Comparison of ENCODE assay signal across 21 mouse cellular contexts in genomic region chr14:30324994-30325393, GRCm38 (mm10).
DNase-seq lines count a peak whose midpoint lies in the region; ATAC-seq and TF ChIP-seq lines count a peak whose summit lies in the region.
"Had no signal": no experiment of that assay in that cellular context is flagged by ENCODE, and none has a peak within 500 bp of the region (broad histone marks: within the 10 kb centered on the region; RNA-seq: fewer than 3 reads in every experiment).

No protein-coding gene starts in this region.

- H3K4me3 ChIP-seq in lung, adult 2 months (replicated peaks; ENCODE audit: extremely low read depth, low read depth, low read length) = no peak overlapping the region
- H3K4me3 ChIP-seq in heart, postnatal 0 days (ENCODE audit: low read depth, low read length) = no peak overlapping the region
- no peak overlapping the region for H3K4me3 ChIP-seq in stomach, postnatal 0 days (ENCODE audit: low read depth, low read length)
- H3K4me3 ChIP-seq: forebrain, embryonic 10.5 days; midbrain, embryonic 10.5 days; stomach, embryonic 15.5 days had no signal

- no peak overlapping the region for H3K9ac ChIP-seq in heart, postnatal 0 days (replicated peaks; ENCODE audit: low read depth, low read length)
- H3K9ac ChIP-seq in stomach, postnatal 0 days (ENCODE audit: low read length) = no peak overlapping the region
- H3K9ac ChIP-seq: hindbrain, embryonic 14.5 days; stomach, embryonic 15.5 days had no signal

- no peak for TF ChIP-seq EP300 in heart, postnatal 0 days (IDR thresholded peaks at IDR 0.05; ENCODE audit: low read depth)
- no peak for TF ChIP-seq EP300 in stomach, postnatal 0 days (optimal IDR thresholded peaks at IDR 0.05)

- WGBS in lung, adult 2 months = 65% methylated on average over 5 of the region's 5 CpGs
- 59% methylated on average over 5 of the region's 5 CpGs for WGBS in heart, postnatal 0 days
- 60% methylated on average over 5 of the region's 5 CpGs for WGBS in stomach, postnatal 0 days

- no peaks in the 10 kb centered on the region for H3K9me3 ChIP-seq in heart, postnatal 0 days (replicated peaks; ENCODE audit: control insufficient read depth, low read length)
- no peaks in the 10 kb centered on the region for H3K9me3 ChIP-seq in stomach, postnatal 0 days (ENCODE audit: control insufficient read depth, low read length)
- H3K9me3 ChIP-seq: forebrain, embryonic 10.5 days; midbrain, embryonic 10.5 days; stomach, embryonic 15.5 days had no signal

- no peak for TF ChIP-seq CTCF in lung, adult 2 months (IDR thresholded peaks at IDR 0.05; ENCODE audit: insufficient read depth, low read length)
- no peak for TF ChIP-seq CTCF in heart, postnatal 0 days (IDR thresholded peaks at IDR 0.05; ENCODE audit: low read depth)
- TF ChIP-seq CTCF in stomach, postnatal 0 days (IDR thresholded peaks at IDR 0.05; ENCODE audit: low read depth) = no peak

- no peaks in the 10 kb centered on the region for H3K36me3 ChIP-seq in heart, postnatal 0 days (replicated peaks; ENCODE audit: control insufficient read depth, insufficient read depth, low read length)
- H3K36me3 ChIP-seq in stomach, postnatal 0 days (ENCODE audit: control insufficient read depth, insufficient read depth, low read length) = no peaks in the 10 kb centered on the region
- H3K36me3 ChIP-seq: forebrain, embryonic 10.5 days; midbrain, embryonic 10.5 days; stomach, embryonic 15.5 days had no signal

- no peaks in the 10 kb centered on the region for H3K27me3 ChIP-seq in heart, postnatal 0 days (ENCODE audit: control insufficient read depth, insufficient read depth, low read length)
- H3K27me3 ChIP-seq in stomach, postnatal 0 days (ENCODE audit: control insufficient read depth, insufficient read depth, low read length) = no peaks in the 10 kb centered on the region
- H3K27me3 ChIP-seq: stomach, embryonic 15.5 days had no signal

- no peaks in the 10 kb centered on the region for H3K4me1 ChIP-seq in lung, adult 2 months (ENCODE audit: control insufficient read depth, insufficient read depth, low read length)
- H3K4me1 ChIP-seq in heart, postnatal 0 days (ENCODE audit: control insufficient read depth, insufficient read depth) = peaks cover 3% of the 10 kb centered on the region; the same call in 1 of the 2 replicates
- peaks cover 2% of the 10 kb centered on the region; the same call in 1 of the 2 replicates for H3K4me1 ChIP-seq in stomach, postnatal 0 days (replicated peaks; ENCODE audit: control insufficient read depth, insufficient read depth)

- no peak overlapping the region for H3K27ac ChIP-seq in heart, postnatal 0 days (ENCODE audit: low read depth)
- H3K27ac ChIP-seq in stomach, postnatal 0 days (replicated peaks) = no peak overlapping the region
- H3K27ac ChIP-seq: forebrain, embryonic 10.5 days; hindbrain, embryonic 14.5 days; midbrain, embryonic 10.5 days; stomach, embryonic 15.5 days had no signal

- no peak for TF ChIP-seq POLR2A in lung, adult 2 months (IDR thresholded peaks at IDR 0.05; ENCODE audit: borderline replicate concordance, extremely low read depth, low read depth, low read length)

- intact Hi-C loops in heart, postnatal 36 days (cut with DNase I) = no loop called here

- DNase-seq in heart, adult 18-20 months = peak; percentile 27 to 30
- no peak for DNase-seq in heart, postnatal 36 days
- peak; percentile 3 for DNase-seq in lung, postnatal 25 days (ENCODE audit: low spot score)
- DNase-seq in lung, adult 2 months = no peak
- peak; percentile 16 for DNase-seq in heart, postnatal 0 days (ENCODE audit: low spot score)
- no peak for DNase-seq in stomach, postnatal 0 days (ENCODE audit: low spot score)
- no peak for DNase-seq in embryo, embryonic 10 days (ENCODE audit: low spot score)
- no peak for DNase-seq in left cerebral cortex, adult 8-10 months (ENCODE audit: low spot score in 2 of 2)
- DNase-seq: cerebellum, adult 11 months; cerebellum, postnatal 10 days; gastrocnemius, postnatal 36 days; kidney, adult 9 months; kidney, postnatal 14 days; lung, postnatal 14 days had no signal

- ATAC-seq in heart, postnatal 0 days (ENCODE audit: insufficient read depth, low read depth) = peak; percentile 47
- ATAC-seq in stomach, postnatal 0 days (ENCODE audit: low FRiP score, low TSS enrichment) = peak; percentile 45; the same call in 1 of the 2 replicates
- ATAC-seq: CD4-positive, CD25-positive, alpha-beta regulatory T cell, adult 4 months; inflammation-experienced regulatory T-cells, adult 6 months; midbrain, embryonic 16.5 days had no signal

- H3K4me2 ChIP-seq in heart, postnatal 0 days (ENCODE audit: low read depth, low read length) = no peak overlapping the region
- H3K4me2 ChIP-seq in stomach, postnatal 0 days (replicated peaks; ENCODE audit: low read depth) = no peak overlapping the region
- H3K4me2 ChIP-seq: hindbrain, embryonic 14.5 days; stomach, embryonic 15.5 days had no signal

Comparison
In these comparisons a context has a peak if more than half of its experiments do, and no peak if none do; other contexts are left out.
1. DNase-seq: peak in heart, adult 18-20 months (2 of 2), lung, postnatal 25 days (single experiment) and heart, postnatal 0 days (single experiment); none in heart, postnatal 36 days (0 of 2), lung, adult 2 months (single experiment), stomach, postnatal 0 days (single experiment), embryo, embryonic 10 days (single experiment) and left cerebral cortex, adult 8-10 months (0 of 2).